Mouse (Mus musculus): ENCODE measurements around the gene Psmd5.

GRCm38 (mm10) chr2:34880054-34880453 is 5.3 kb upstream of the Psmd5 start:
- TF ChIP-seq CTCF (IDR thresholded peaks at IDR 0.05; ENCODE audit: extremely low read depth, insufficient read depth, low read length): no peak
- TF ChIP-seq POLR2A (IDR thresholded peaks at IDR 0.05; ENCODE audit: extremely low read depth, insufficient read depth, low read length): no peak

All from cortical plate, adult 2 months (tissue).